Mouse (Mus musculus): Measurements from ENCODE around the gene Snx10. TPM values are rescaled to one million over a fixed set of nuclear protein-coding genes. Genes with fewer than 3 reads are reported as not detected.

Gene Snx10
- total RNA-seq, 1 experiment = 21.2 TPM

- in situ Hi-C loops (cut with MboI; ENCODE audit: low sequenced_read_pairs in 2 of 2, unreplicated experiment in 2 of 2) = no loop called here
- Histone ChIP-seq H3K9ac (ENCODE audit: insufficient read depth, low read depth, low read length, poor library complexity, severe bottlenecking) (no peak overlapping the region), H3K36me3 (ENCODE audit: control insufficient read depth, insufficient read depth, low read length, poor library complexity, severe bottlenecking) (no peaks in the 10 kb centered on the region), H3K4me1 (ENCODE audit: control insufficient read depth in 2 of 2, insufficient read depth in 2 of 2, low read length in 2 of 2, poor library complexity in 1 of 2) (no peaks in the 10 kb centered on the region), H3K9me3 (ENCODE audit: control insufficient read depth, insufficient read depth, low read depth, low read length) (no peaks in the 10 kb centered on the region), H3K27ac (ENCODE audit: insufficient read depth, low read depth, low read length, poor library complexity, severe bottlenecking) (no peak overlapping the region), H3K4me3 (ENCODE audit: insufficient read depth in 1 of 2, low read depth in 1 of 2, low read length in 2 of 2, poor library complexity in 1 of 2, severe bottlenecking in 1 of 2) (no peak overlapping the region)
- DNase-seq (ENCODE audit: low read depth, low spot score) = no peak
- TF ChIP-seq CHD2 (IDR thresholded peaks at IDR 0.05; ENCODE audit: low read depth, low read length) (no peak), MAFK (IDR thresholded peaks at IDR 0.05; ENCODE audit: insufficient read depth, low read depth, low read length) (no peak), ZNF384 (IDR thresholded peaks at IDR 0.05; ENCODE audit: low read depth, low read length) (no peak), ZC3H11A (IDR thresholded peaks at IDR 0.05; ENCODE audit: borderline replicate concordance, low read depth, low read length) (no peak), HCFC1 (IDR thresholded peaks at IDR 0.05; ENCODE audit: borderline replicate concordance, insufficient read depth, low read length) (no peak)
Measured at GRCm38 (mm10) chr6:51629671-51630070, 106.0 kb downstream of the Snx10 start.

DNA sequence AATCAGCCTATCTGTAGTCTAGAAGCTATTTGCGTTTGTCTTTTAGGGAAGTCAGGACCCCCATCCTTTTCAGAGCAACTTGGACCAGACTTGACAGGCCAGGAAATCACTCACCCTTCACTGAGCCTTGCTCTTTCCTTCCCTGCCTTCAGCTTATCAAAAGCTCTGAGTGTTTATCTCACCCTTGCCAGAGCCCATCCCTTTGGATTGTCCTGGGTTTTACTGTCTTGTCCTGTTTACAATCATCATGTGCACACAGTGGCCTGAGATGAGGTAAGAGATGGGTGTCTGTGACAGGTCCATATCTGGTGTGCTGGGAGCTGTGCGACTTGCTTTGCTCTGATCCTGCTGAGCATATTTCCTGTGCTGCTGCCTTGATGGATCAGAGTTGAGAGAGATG, 106.5 kb downstream of the Snx10 start:
- in situ Hi-C loops (cut with MboI; ENCODE audit: low sequenced_read_pairs in 2 of 2, unreplicated experiment in 2 of 2) = no loop called here
- Histone ChIP-seq H3K36me3 (ENCODE audit: control insufficient read depth, insufficient read depth, low read length, poor library complexity, severe bottlenecking) (no peaks in the 10 kb centered on the region), H3K9me3 (ENCODE audit: control insufficient read depth, insufficient read depth, low read depth, low read length) (no peaks in the 10 kb centered on the region), H3K4me1 (ENCODE audit: control insufficient read depth in 2 of 2, insufficient read depth in 2 of 2, low read length in 2 of 2, poor library complexity in 1 of 2) (no peaks in the 10 kb centered on the region), H3K27ac (ENCODE audit: insufficient read depth, low read depth, low read length, poor library complexity, severe bottlenecking) (no peak overlapping the region), H3K4me3 (ENCODE audit: insufficient read depth in 1 of 2, low read depth in 1 of 2, low read length in 2 of 2, poor library complexity in 1 of 2, severe bottlenecking in 1 of 2) (no peak overlapping the region), H3K9ac (ENCODE audit: insufficient read depth, low read depth, low read length, poor library complexity, severe bottlenecking) (no peak overlapping the region)
- TF ChIP-seq MAFK (IDR thresholded peaks at IDR 0.05; ENCODE audit: insufficient read depth, low read depth, low read length) (no peak), ZNF384 (IDR thresholded peaks at IDR 0.05; ENCODE audit: low read depth, low read length) (no peak), HCFC1 (IDR thresholded peaks at IDR 0.05; ENCODE audit: borderline replicate concordance, insufficient read depth, low read length) (no peak), ZC3H11A (IDR thresholded peaks at IDR 0.05; ENCODE audit: borderline replicate concordance, low read depth, low read length) (no peak)
- DNase-seq (ENCODE audit: low read depth, low spot score) = no peak

DNA sequence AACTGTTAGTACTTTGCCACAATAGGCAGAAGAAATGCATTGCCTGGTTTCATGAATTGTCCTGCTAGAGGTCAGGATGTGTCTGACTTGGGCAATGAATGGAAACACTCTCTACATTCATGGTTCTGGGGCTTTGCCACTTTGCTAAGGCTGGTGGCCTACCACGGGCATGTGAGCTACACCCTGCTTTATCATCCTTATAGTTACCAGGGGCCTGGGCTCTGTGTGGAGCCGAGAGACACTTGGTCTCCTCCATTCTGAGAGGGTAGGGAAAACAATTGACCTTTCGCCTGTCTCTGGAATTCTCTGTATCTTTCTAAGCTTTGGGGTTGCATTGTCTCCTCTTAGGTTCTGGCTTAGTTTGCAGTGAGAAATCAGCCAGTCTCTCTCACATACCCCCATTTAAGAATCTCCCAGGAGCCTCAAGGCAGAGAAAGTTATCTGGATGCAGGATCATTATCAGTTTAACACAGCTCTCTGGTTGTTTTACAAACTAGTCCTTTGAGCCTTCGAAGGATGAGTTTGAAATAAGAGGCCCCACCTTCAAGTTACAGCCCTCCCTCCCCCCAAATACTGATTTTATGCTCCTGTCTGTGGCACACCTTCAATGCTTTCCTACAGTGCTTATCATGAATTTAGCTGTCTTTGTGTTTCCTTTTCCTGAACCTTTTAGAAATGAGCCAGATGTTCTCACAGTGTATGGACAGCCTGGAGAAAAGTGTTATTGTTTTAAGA, 109.4 kb downstream of the Snx10 start:
- no peak overlapping the region for H3K9ac ChIP-seq (ENCODE audit: insufficient read depth, low read depth, low read length, poor library complexity, severe bottlenecking)
- TF ChIP-seq CHD2 (IDR thresholded peaks at IDR 0.05; ENCODE audit: low read depth, low read length) (no peak), ZC3H11A (IDR thresholded peaks at IDR 0.05; ENCODE audit: borderline replicate concordance, low read depth, low read length) (no peak), ZNF384 (IDR thresholded peaks at IDR 0.05; ENCODE audit: low read depth, low read length) (no peak), HCFC1 (IDR thresholded peaks at IDR 0.05; ENCODE audit: borderline replicate concordance, insufficient read depth, low read length) (no peak), MAFK (IDR thresholded peaks at IDR 0.05; ENCODE audit: insufficient read depth, low read depth, low read length) (no peak)
- no peak for DNase-seq (ENCODE audit: low read depth, low spot score)
- no peaks in the 10 kb centered on the region for H3K9me3 ChIP-seq (ENCODE audit: control insufficient read depth, insufficient read depth, low read depth, low read length)
- no peaks in the 10 kb centered on the region for H3K36me3 ChIP-seq (ENCODE audit: control insufficient read depth, insufficient read depth, low read length, poor library complexity, severe bottlenecking)
- H3K4me1 ChIP-seq (ENCODE audit: control insufficient read depth in 2 of 2, insufficient read depth in 2 of 2, low read length in 2 of 2, poor library complexity in 1 of 2) = no peaks in the 10 kb centered on the region
- H3K27ac ChIP-seq (ENCODE audit: insufficient read depth, low read depth, low read length, poor library complexity, severe bottlenecking) = no peak overlapping the region
- no peak overlapping the region for H3K4me3 ChIP-seq (ENCODE audit: insufficient read depth in 1 of 2, low read depth in 1 of 2, low read length in 2 of 2, poor library complexity in 1 of 2, severe bottlenecking in 1 of 2)
- in situ Hi-C loops (cut with MboI; ENCODE audit: low sequenced_read_pairs in 2 of 2, unreplicated experiment in 2 of 2) = no loop called here

DNA sequence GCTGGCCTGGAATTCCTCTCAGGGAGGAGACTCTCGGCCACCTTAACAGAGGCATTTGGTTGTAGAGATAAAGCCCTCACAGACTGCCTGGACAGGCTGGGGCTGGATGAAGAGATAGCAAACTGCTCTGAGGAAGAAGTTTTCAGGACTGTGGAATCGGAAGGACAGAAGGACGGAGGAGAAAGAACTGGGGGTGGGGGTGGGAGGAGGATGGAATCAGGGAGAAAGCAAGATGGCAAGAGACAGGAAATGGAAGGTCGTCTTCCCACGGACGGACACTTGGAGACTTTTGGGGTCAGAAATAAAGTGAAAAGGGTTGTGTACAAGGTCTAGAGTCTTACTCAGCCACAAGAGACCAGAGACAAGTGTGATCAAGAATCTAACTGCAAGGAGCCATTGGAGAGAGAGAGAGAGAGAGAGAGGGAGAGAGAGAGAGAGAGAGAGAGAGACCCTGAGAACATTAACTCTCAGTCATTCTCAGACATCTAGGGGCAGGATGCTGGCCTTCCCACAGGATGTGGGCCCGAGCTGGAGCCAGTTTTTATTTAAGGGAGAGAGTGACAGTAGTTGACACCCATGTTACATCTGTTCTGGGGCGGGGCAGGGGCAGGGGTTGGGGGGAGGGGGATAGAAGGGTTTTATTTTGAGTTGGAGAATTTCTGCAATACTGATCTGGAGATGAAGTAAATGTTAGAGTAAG, 110.1 kb downstream of the Snx10 start:
- in situ Hi-C loops (cut with MboI; ENCODE audit: low sequenced_read_pairs in 2 of 2, unreplicated experiment in 2 of 2) = no loop called here
- no peak for DNase-seq (ENCODE audit: low read depth, low spot score)
- H3K4me1 ChIP-seq (ENCODE audit: control insufficient read depth in 2 of 2, insufficient read depth in 2 of 2, low read length in 2 of 2, poor library complexity in 1 of 2) = no peaks in the 10 kb centered on the region
- TF ChIP-seq ZNF384 (IDR thresholded peaks at IDR 0.05; ENCODE audit: low read depth, low read length) (no peak), HCFC1 (IDR thresholded peaks at IDR 0.05; ENCODE audit: borderline replicate concordance, insufficient read depth, low read length) (no peak), CHD2 (IDR thresholded peaks at IDR 0.05; ENCODE audit: low read depth, low read length) (no peak)
- H3K36me3 ChIP-seq (ENCODE audit: control insufficient read depth, insufficient read depth, low read length, poor library complexity, severe bottlenecking) = no peaks in the 10 kb centered on the region
- no peaks in the 10 kb centered on the region for H3K9me3 ChIP-seq (ENCODE audit: control insufficient read depth, insufficient read depth, low read depth, low read length)
- no peak overlapping the region for H3K27ac ChIP-seq (ENCODE audit: insufficient read depth, low read depth, low read length, poor library complexity, severe bottlenecking)
- H3K9ac ChIP-seq (ENCODE audit: insufficient read depth, low read depth, low read length, poor library complexity, severe bottlenecking) = no peak overlapping the region
- H3K4me3 ChIP-seq (ENCODE audit: insufficient read depth in 1 of 2, low read depth in 1 of 2, low read length in 2 of 2, poor library complexity in 1 of 2, severe bottlenecking in 1 of 2) = no peak overlapping the region

Data from ES-E14 (cell line).